Mouse (Mus musculus): Measurements from ENCODE around the gene Zfp3.

DNA sequence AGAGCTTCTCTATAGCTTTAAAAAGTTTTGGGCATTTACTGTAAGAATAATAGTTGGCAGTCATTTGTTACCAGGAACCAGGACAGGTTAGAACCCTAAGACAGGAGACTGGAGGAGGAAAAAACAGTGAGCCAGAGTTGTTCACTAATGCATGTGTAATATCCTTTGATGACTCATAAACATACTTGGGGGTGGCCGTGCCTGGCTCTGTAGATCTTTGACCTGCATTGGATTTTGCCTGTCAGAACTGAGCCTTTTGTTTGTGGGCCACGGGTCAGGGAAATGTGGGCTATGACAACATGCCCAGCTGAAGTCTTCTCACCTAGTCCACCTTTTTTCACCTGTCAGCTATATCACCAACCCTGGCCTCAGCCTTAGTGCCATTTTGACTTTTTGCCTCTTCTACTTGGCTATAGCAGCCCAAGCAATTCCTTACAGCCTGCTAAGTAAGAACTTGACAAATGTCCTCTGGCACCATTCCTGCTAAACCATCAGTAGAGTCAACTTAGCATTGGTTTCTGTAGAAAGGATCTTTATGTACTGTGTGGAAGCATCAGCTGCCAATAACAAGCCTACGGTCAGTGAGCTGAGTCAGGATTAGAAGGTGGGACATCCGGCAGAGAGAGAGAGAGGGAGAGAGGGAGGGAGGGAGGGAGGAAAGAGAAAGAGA lies 16.0 kb upstream of the Zfp3 start:
- TF ChIP-seq CTCF (IDR thresholded peaks at IDR 0.05; ENCODE audit: low read depth) = no peak
- no peak for TF ChIP-seq EP300 (IDR thresholded peaks at IDR 0.05; ENCODE audit: low read depth)
